In the genomic region with DNA sequence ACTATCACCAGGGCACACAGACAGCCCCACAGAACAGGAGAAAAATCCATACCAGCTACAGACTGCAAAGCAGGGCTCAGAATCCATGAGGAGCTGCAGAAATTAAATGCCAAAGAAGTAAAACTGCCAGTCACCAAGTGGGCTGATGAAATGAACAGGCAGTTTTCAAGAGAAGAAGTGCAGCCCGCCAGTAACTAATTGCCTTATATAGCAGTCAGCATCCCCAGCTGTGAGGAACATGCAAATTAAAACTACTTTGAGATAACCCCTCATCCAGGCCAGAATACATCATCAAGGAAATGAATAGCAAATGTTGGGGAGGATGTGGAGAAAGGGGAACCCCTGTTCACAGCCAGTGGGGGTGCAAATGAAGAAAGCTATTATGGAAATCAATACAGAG, we compare ENCODE assay signal across 18 mouse cellular contexts.
"Had no signal": no experiment of that assay in that cellular context is flagged by ENCODE, and none has a peak within 500 bp of the region (broad histone marks: within the 10 kb centered on the region; RNA-seq: fewer than 3 reads in every experiment).

No protein-coding gene starts in this region.

- DNase-seq: lung, adult 18-20 months; lung, embryonic 14.5 days; lung, postnatal 10 days; lung, postnatal 4 days; midbrain, embryonic 14.5 days; retina, postnatal 1 day; right cerebral cortex, adult 18-20 months; right cerebral cortex, postnatal 25 days; right cerebral cortex, postnatal 4 days; spleen, adult 18-20 months; thymus, adult 18-20 months; thymus, postnatal 14 days; thymus, postnatal 36 days had no signal

- H3K9ac ChIP-seq: lung, embryonic 14.5 days; neural tube, embryonic 13.5 days; neural tube, embryonic 15.5 days had no signal

- H3K9me3 ChIP-seq: midbrain, embryonic 10.5 days; neural tube, embryonic 13.5 days; neural tube, embryonic 15.5 days had no signal

- H3K36me3 ChIP-seq: midbrain, embryonic 10.5 days; neural tube, embryonic 13.5 days; neural tube, embryonic 15.5 days had no signal

- H3K4me3 ChIP-seq: midbrain, embryonic 10.5 days; myocyte; neural tube, embryonic 13.5 days; neural tube, embryonic 15.5 days had no signal

- ATAC-seq: midbrain, embryonic 16.5 days had no signal

- H3K4me2 ChIP-seq: lung, embryonic 14.5 days; neural tube, embryonic 13.5 days; neural tube, embryonic 15.5 days had no signal

- H3K27ac ChIP-seq: midbrain, embryonic 10.5 days; neural tube, embryonic 13.5 days; neural tube, embryonic 15.5 days had no signal
